Mouse (Mus musculus) liver, adult 2 months (tissue): Measurements from ENCODE around the gene Slc50a1.

Source experiments
- CTCF ChIP-seq: fragments of 200-500 bp; IDR thresholded peaks from 2 replicates; pipeline ENCODE4 v1.5.1; 2011; ENCODE audit warnings: low read depth, low read length, control low read depth
- POLR2A ChIP-seq: fragments of 200-500 bp; IDR thresholded peaks from 2 replicates; pipeline ENCODE4 v1.6.1; 2011; ENCODE audit warnings: low read length, control low read depth; ENCODE audit not compliant: insufficient read depth; ENCODE audit errors: extremely low read depth

DNA sequence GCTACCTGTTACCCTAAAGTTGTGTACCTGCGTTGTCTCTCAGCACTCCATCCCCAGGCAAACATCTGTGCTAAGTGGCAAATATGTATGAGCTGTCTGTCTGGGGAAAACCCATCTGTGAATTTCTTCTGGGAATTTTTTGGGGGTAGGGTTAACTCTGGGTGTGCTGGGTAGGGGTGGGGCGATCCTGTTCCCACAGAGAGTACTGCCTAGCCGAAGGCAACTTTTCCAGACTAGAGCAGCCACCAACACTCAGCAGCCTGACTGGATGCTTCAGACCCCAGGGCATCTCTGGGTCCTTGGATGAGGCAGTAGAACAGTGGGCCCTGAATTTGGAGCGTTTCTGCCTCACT, 11.9 kb upstream of the Slc50a1 start:
- TF ChIP-seq CTCF = no peak
- TF ChIP-seq POLR2A = no peak
